Mouse (Mus musculus) intestine, embryonic 15.5 days (tissue): Measurements from ENCODE around the gene Eid2b. TPM values are rescaled to one million over a fixed set of nuclear protein-coding genes. Genes with fewer than 3 reads are reported as not detected.

Source experiments
- ATAC-seq: fragments of 200-750 bp; cut with Nextera tagmentation; 2 replicates; pipeline ENCODE4 v1.8.0; 2017; ENCODE audit warnings: moderate TSS enrichment, moderate library complexity
- H3K27ac ChIP-seq: fragments of 300-500 bp; sonication (generic); 2 replicates; pipeline ENCODE4 v1.5.1; 2015; ENCODE audit warnings: mild to moderate bottlenecking, inconsistent platforms
- H3K27me3 ChIP-seq: fragments of 300-500 bp; sonication (generic); replicated peaks from 2 replicates; pipeline ENCODE4 v1.6.1; 2015; ENCODE audit warnings: inconsistent platforms
- H3K36me3 ChIP-seq: fragments of 300-500 bp; sonication (generic); 2 replicates; pipeline ENCODE4 v1.6.1; 2015; ENCODE audit warnings: inconsistent platforms
- H3K4me1 ChIP-seq: fragments of 300-500 bp; sonication (generic); replicated peaks from 2 replicates; pipeline ENCODE4 v1.6.1; 2015; ENCODE audit warnings: inconsistent platforms
- H3K4me2 ChIP-seq: fragments of 300-500 bp; sonication (generic); replicated peaks from 2 replicates; pipeline ENCODE4 v1.6.1; 2015; ENCODE audit warnings: mild to moderate bottlenecking, inconsistent platforms
- H3K4me3 ChIP-seq: fragments of 300-500 bp; sonication (generic); replicated peaks from 2 replicates; pipeline ENCODE4 v1.5.1; 2015; ENCODE audit warnings: inconsistent platforms
- H3K9ac ChIP-seq: fragments of 300-500 bp; sonication (generic); 2 replicates; pipeline ENCODE4 v1.6.1; 2015; ENCODE audit warnings: inconsistent platforms
- H3K9me3 ChIP-seq: fragments of 300-500 bp; sonication (generic); 2 replicates; pipeline ENCODE4 v1.6.1; 2016; ENCODE audit warnings: inconsistent platforms
- WGBS: fragments of 180-500 bp; shearing (Covaris S2); methylation state at CpG from one replicate; pipeline ENCODE4 v1.1.7; 2015; 5-methylcytosine and 5-hydroxymethylcytosine counted together
- polyA plus RNA-seq: library from polyadenylated mRNA; unstranded; fragments of >200 nt; fragmentation: Nextera tagmentation; extraction: Ambion mirVana; gene quantifications from 2 replicates; pipeline ENCODE4 v1.2.1, GENCODE M21; 2015

Gene Eid2b
- polyA plus RNA-seq, 1 experiment from 2014 or later, result 9.4 TPM

- H3K27ac ChIP-seq, result no peak overlapping the region
- H3K4me1 ChIP-seq, result no peaks in the 10 kb centered on the region
- H3K36me3 ChIP-seq, result peaks cover 4% of the 10 kb centered on the region; the same call in 1 of the 2 replicates
- no peak for ATAC-seq
- H3K9me3 ChIP-seq, result no peaks in the 10 kb centered on the region
- 95% methylated on average over 12 of the region's 12 CpGs for WGBS
- H3K4me3 ChIP-seq, result no peak overlapping the region
- no peaks in the 10 kb centered on the region for H3K27me3 ChIP-seq
- H3K9ac ChIP-seq, result no peak overlapping the region
- H3K4me2 ChIP-seq, result 0 out of 2 replicates have a peak overlapping the region, but pooled peaks have one; percentile 83
Observed at GRCm38 (mm10) chr7:28269355-28269754, 8.2 kb upstream of the Eid2b start.

GRCm38 (mm10) chr7:28271761-28272160 is 5.8 kb upstream of the Eid2b start:
- 74% methylated on average over 3 of the region's 3 CpGs for WGBS
- H3K4me3 ChIP-seq, result no peak overlapping the region

GRCm38 (mm10) chr7:28277237-28277614 is 313 bp upstream of the Eid2b start:
- Histone ChIP-seq H3K4me3 (no peak overlapping the region), H3K27me3 (no peaks in the 10 kb centered on the region), H3K27ac (no peak overlapping the region), H3K4me1 (peaks cover 7% of the 10 kb centered on the region), H3K9ac (no peak overlapping the region), H3K4me2 (no peak overlapping the region), H3K9me3 (no peaks in the 10 kb centered on the region), H3K36me3 (no peaks in the 10 kb centered on the region)
- WGBS, result 53% methylated on average over 8 of the region's 8 CpGs
- ATAC-seq, result peak; percentile 36; the same call in 1 of the 2 replicates

More at GRCm38 (mm10) chr7:28271761-28272160, 5.8 kb upstream of the Eid2b start:
- Histone ChIP-seq H3K9me3 (no peaks in the 10 kb centered on the region), H3K9ac (no peak overlapping the region), H3K27me3 (no peaks in the 10 kb centered on the region), H3K36me3 (peaks cover 4% of the 10 kb centered on the region; the same call in 1 of the 2 replicates), H3K27ac (no peak overlapping the region), H3K4me1 (no peaks in the 10 kb centered on the region), H3K4me2 (no peak overlapping the region)
- ATAC-seq, result no peak

- no peaks in the 10 kb centered on the region for H3K27me3 ChIP-seq
- peak overlapping the region; percentile 94 for H3K4me2 ChIP-seq
- H3K36me3 ChIP-seq, result no peaks in the 10 kb centered on the region
- H3K9ac ChIP-seq, result peak overlapping the region; percentile 80
- WGBS, result 84% methylated on average over 7 of the region's 7 CpGs
- H3K4me3 ChIP-seq, result peak overlapping the region; percentile 68
- no peak for ATAC-seq
- no peaks in the 10 kb centered on the region for H3K9me3 ChIP-seq
- H3K4me1 ChIP-seq, result peaks cover 7% of the 10 kb centered on the region
- H3K27ac ChIP-seq, result no peak overlapping the region
Observed at GRCm38 (mm10) chr7:28278279-28278652, 727 bp downstream of the Eid2b start.

GRCm38 (mm10) chr7:28280630-28281029 is 3.1 kb downstream of the Eid2b start:
- Histone ChIP-seq H3K27me3 (no peaks in the 10 kb centered on the region), H3K4me2 (no peak overlapping the region), H3K4me1 (peaks cover 7% of the 10 kb centered on the region), H3K27ac (no peak overlapping the region), H3K36me3 (no peaks in the 10 kb centered on the region), H3K9me3 (no peaks in the 10 kb centered on the region), H3K9ac (no peak overlapping the region), H3K4me3 (no peak overlapping the region)
- WGBS, result 76% methylated on average over 7 of the region's 7 CpGs
- ATAC-seq, result no peak

- peak overlapping the region; percentile 66 for H3K4me2 ChIP-seq
- H3K27me3 ChIP-seq, result peaks cover 62% of the 10 kb centered on the region
- peaks cover 17% of the 10 kb centered on the region for H3K4me1 ChIP-seq
- H3K9ac ChIP-seq, result 0 out of 2 replicates have a peak overlapping the region, but pooled peaks have one; percentile 21
- WGBS, result 2% methylated on average over 18 of the region's 18 CpGs
- H3K4me3 ChIP-seq, result peak overlapping the region; percentile 29
- H3K27ac ChIP-seq, result no peak overlapping the region
- no peaks in the 10 kb centered on the region for H3K9me3 ChIP-seq
- no peaks in the 10 kb centered on the region for H3K36me3 ChIP-seq
- no peak for ATAC-seq
Observed at GRCm38 (mm10) chr7:28290165-28290564, 12.6 kb downstream of the Eid2b start.

GRCm38 (mm10) chr7:28290638-28291590 is 13.4 kb downstream of the Eid2b start, which contains the start of gene Selenov:
Gene Selenov (minus strand): TSS chr7:28291186.
- Histone ChIP-seq H3K4me1 (peaks cover 17% of the 10 kb centered on the region), H3K27ac (no peak within 1 kb of the TSS), H3K27me3 (peaks cover 62% of the 10 kb centered on the region), H3K36me3 (no peaks in the 10 kb centered on the region), H3K4me2 (peak within 1 kb of the TSS; percentile 66), H3K9ac (0 out of 2 replicates have a peak within 1 kb of the TSS, but pooled peaks have one; percentile 21), H3K9me3 (no peaks in the 10 kb centered on the region), H3K4me3 (peak within 1 kb of the TSS; percentile 29)
- ATAC-seq, result peak; percentile 40
- WGBS, result under 1% methylated on average over 52 of the region's 52 CpGs

- Histone ChIP-seq H3K27ac (no peak overlapping the region), H3K4me1 (peaks cover 21% of the 10 kb centered on the region), H3K4me2 (peak overlapping the region; percentile 94), H3K27me3 (peaks cover 65% of the 10 kb centered on the region), H3K4me3 (peak overlapping the region; percentile 56), H3K9me3 (no peaks in the 10 kb centered on the region), H3K9ac (peak overlapping the region; percentile 41), H3K36me3 (no peaks in the 10 kb centered on the region)
- 3% methylated on average over 58 of the region's 63 CpGs for WGBS
- ATAC-seq, result peak; percentile 82
Observed at GRCm38 (mm10) chr7:28294481-28294880, 16.9 kb downstream of the Eid2b start.

GRCm38 (mm10) chr7:28298837-28299625 is 21.5 kb downstream of the Eid2b start:
- no peaks in the 10 kb centered on the region for H3K36me3 ChIP-seq
- H3K4me3 ChIP-seq, result 0 out of 2 replicates have a peak overlapping the region, but pooled peaks have one; percentile 1
- no peak; the same call in 1 of the 2 replicates for ATAC-seq
- WGBS, result 18% methylated on average over 43 of the region's 43 CpGs
- peak overlapping the region; percentile 26; the same call in 1 of the 2 replicates for H3K9ac ChIP-seq
- peaks cover 53% of the 10 kb centered on the region for H3K27me3 ChIP-seq
- H3K27ac ChIP-seq, result no peak overlapping the region
- no peaks in the 10 kb centered on the region for H3K9me3 ChIP-seq
- peaks cover 18% of the 10 kb centered on the region for H3K4me1 ChIP-seq
- H3K4me2 ChIP-seq, result peak overlapping the region; percentile 45

- WGBS, result 1% methylated on average over 30 of the region's 30 CpGs
- Histone ChIP-seq H3K9ac (peak within 1 kb of the TSS; percentile 26; the same call in 1 of the 2 replicates), H3K9me3 (no peaks in the 10 kb centered on the region), H3K27me3 (peaks cover 40% of the 10 kb centered on the region), H3K4me2 (peak within 1 kb of the TSS; percentile 59), H3K36me3 (peaks cover 17% of the 10 kb centered on the region), H3K27ac (no peak within 1 kb of the TSS), H3K4me1 (peaks cover 13% of the 10 kb centered on the region), H3K4me3 (peak within 1 kb of the TSS; percentile 25)
- peak; percentile 65 for ATAC-seq
Observed at GRCm38 (mm10) chr7:28301616-28302433, 24.3 kb downstream of the Eid2b start, which contains the start of gene Dll3. Gene Dll3 (minus strand): TSS chr7:28302238.

GRCm38 (mm10) chr7:28305641-28306040 is 28.1 kb downstream of the Eid2b start:
- no peak overlapping the region for H3K4me3 ChIP-seq
- H3K27me3 ChIP-seq, result peaks cover 17% of the 10 kb centered on the region
- WGBS, result 92% methylated on average over 10 of the region's 10 CpGs
- peaks cover 41% of the 10 kb centered on the region for H3K36me3 ChIP-seq
- ATAC-seq, result no peak
- no peaks in the 10 kb centered on the region for H3K9me3 ChIP-seq
- no peak overlapping the region for H3K27ac ChIP-seq
- no peak overlapping the region for H3K9ac ChIP-seq
- no peak overlapping the region for H3K4me2 ChIP-seq
- H3K4me1 ChIP-seq, result peaks cover 11% of the 10 kb centered on the region
